In the genomic region with DNA sequence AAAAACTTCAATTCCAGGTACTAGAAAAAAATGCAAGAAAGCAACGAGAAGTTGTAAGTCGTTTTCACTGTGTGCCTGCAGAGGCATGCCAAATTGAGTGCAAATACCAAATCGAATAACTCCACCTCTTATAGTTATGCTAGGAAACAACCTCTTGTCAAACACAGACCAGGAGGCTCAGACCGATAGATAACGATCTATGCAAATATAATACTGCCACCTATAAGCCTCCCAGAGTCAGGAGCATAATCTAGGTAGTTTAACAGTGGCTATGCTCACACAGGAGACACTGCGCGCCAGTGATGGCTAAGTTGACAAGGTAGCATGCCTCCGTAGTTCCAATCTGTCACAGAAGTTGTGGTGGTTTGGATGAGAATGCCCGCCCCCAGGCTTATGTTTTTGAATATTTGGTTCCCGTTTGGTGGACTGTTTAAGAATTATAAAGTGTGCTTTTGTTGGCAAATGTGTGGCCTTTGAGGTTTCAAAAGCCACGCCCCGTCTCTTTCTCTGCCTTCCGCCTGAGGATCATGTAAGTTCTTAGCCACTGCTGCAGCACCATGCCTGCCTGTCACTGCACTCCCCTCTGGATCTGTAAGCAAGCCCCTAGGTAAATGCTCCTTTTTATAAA, we compare ENCODE assay signal across 8 mouse cellular contexts. TPM values are rescaled to one million over a fixed set of nuclear protein-coding genes. Genes with fewer than 3 reads are reported as not detected.
DNase-seq lines count a peak whose midpoint lies in the region; ATAC-seq and TF ChIP-seq lines count a peak whose summit lies in the region.

No protein-coding gene starts in this region.

- H3K4me3 ChIP-seq in left cerebral cortex, adult 2 months: peak overlapping the region; percentile 55; the same call in 1 of the 2 replicates
- H3K4me3 ChIP-seq in forebrain, embryonic 12.5 days (replicated peaks): peak overlapping the region; percentile 70
- no peak overlapping the region; a peak in 1 of 4 replicates for H3K4me3 ChIP-seq in liver, embryonic 14.5 days (ENCODE audit: insufficient read depth in 1 of 2, low read depth in 2 of 2, low read length in 2 of 2)
- no peak overlapping the region for H3K4me3 ChIP-seq in stomach, postnatal 0 days (ENCODE audit: low read depth, low read length)

- peaks cover 11% of the 10 kb centered on the region; the same call in 1 of the 2 replicates for H3K27me3 ChIP-seq in forebrain, embryonic 12.5 days
- no peaks in the 10 kb centered on the region for H3K27me3 ChIP-seq in liver, embryonic 14.5 days (ENCODE audit: control insufficient read depth, insufficient read depth, low read length)
- H3K27me3 ChIP-seq in stomach, postnatal 0 days (ENCODE audit: control insufficient read depth, insufficient read depth, low read length): no peaks in the 10 kb centered on the region

- no peak overlapping the region for H3K9ac ChIP-seq in forebrain, embryonic 12.5 days
- no peak overlapping the region for H3K9ac ChIP-seq in liver, embryonic 14.5 days (replicated peaks)
- no peak overlapping the region for H3K9ac ChIP-seq in stomach, postnatal 0 days (ENCODE audit: low read length)

- no peak for TF ChIP-seq CTCF in left cerebral cortex, adult 2 months (IDR thresholded peaks at IDR 0.05)
- no peak for TF ChIP-seq CTCF in liver, embryonic 14.5 days (IDR thresholded peaks at IDR 0.05; ENCODE audit: low read depth)
- TF ChIP-seq CTCF in stomach, postnatal 0 days (IDR thresholded peaks at IDR 0.05; ENCODE audit: low read depth): no peak

- no peak for TF ChIP-seq EP300 in liver, embryonic 14.5 days (IDR thresholded peaks at IDR 0.05; ENCODE audit: low read depth)
- TF ChIP-seq EP300 in stomach, postnatal 0 days (optimal IDR thresholded peaks at IDR 0.05): no peak

- H3K9me3 ChIP-seq in forebrain, embryonic 12.5 days: no peaks in the 10 kb centered on the region
- H3K9me3 ChIP-seq in liver, embryonic 14.5 days (ENCODE audit: control insufficient read depth, low read length): no peaks in the 10 kb centered on the region
- no peaks in the 10 kb centered on the region for H3K9me3 ChIP-seq in stomach, postnatal 0 days (ENCODE audit: control insufficient read depth, low read length)

- DNase-seq in left cerebral cortex, adult 2 months (ENCODE audit: extremely low spot score in 1 of 2, low spot score in 2 of 2): no peak
- no peak for DNase-seq in left cerebral cortex, postnatal 36 days (ENCODE audit: low spot score in 2 of 2)
- DNase-seq in liver, embryonic 14.5 days (ENCODE audit: low read depth in 3 of 3, low spot score in 3 of 3): no peak
- no peak for DNase-seq in stomach, postnatal 0 days (ENCODE audit: low spot score)
- DNase-seq in layer of hippocampus, postnatal 36 days: no peak
- no peak for DNase-seq in layer of hippocampus, adult 9-10 months (ENCODE audit: low spot score)
- no peak for DNase-seq in right cerebral cortex, postnatal 36 days (ENCODE audit: low spot score in 2 of 2)

- no peak for ATAC-seq in forebrain, embryonic 12.5 days (ENCODE audit: low FRiP score)
- ATAC-seq in liver, embryonic 14.5 days (ENCODE audit: insufficient read depth): no peak
- ATAC-seq in stomach, postnatal 0 days (ENCODE audit: low FRiP score, low TSS enrichment): no peak

- H3K27ac ChIP-seq in left cerebral cortex, adult 2 months: no peak overlapping the region
- no peak overlapping the region for H3K27ac ChIP-seq in forebrain, embryonic 12.5 days
- no peak overlapping the region for H3K27ac ChIP-seq in liver, embryonic 14.5 days
- H3K27ac ChIP-seq in stomach, postnatal 0 days (replicated peaks): no peak overlapping the region

- peaks cover 7% of the 10 kb centered on the region for H3K36me3 ChIP-seq in forebrain, embryonic 12.5 days (replicated peaks)
- H3K36me3 ChIP-seq in liver, embryonic 14.5 days (replicated peaks; ENCODE audit: control insufficient read depth, insufficient read depth, low read depth): no peaks in the 10 kb centered on the region
- H3K36me3 ChIP-seq in stomach, postnatal 0 days (ENCODE audit: control insufficient read depth, insufficient read depth, low read length): no peaks in the 10 kb centered on the region

- peaks cover 14% of the 10 kb centered on the region for H3K4me1 ChIP-seq in forebrain, embryonic 12.5 days
- peaks cover 0 to 4% of the 10 kb centered on the region in 2 experiments; a peak in 3 of 4 replicates for H3K4me1 ChIP-seq in liver, embryonic 14.5 days (replicated peaks; ENCODE audit: control insufficient read depth in 2 of 2, insufficient read depth in 2 of 2, low read length in 1 of 2)
- H3K4me1 ChIP-seq in stomach, postnatal 0 days (replicated peaks; ENCODE audit: control insufficient read depth, insufficient read depth): 0 out of 2 replicates have a peak, but pooled peaks cover 2% of the 10 kb centered on the region

- whole genome bisulfite sequencing in forebrain, embryonic 12.5 days: 55% methylated on average over 13 of the region's 13 CpGs
- WGBS in liver, embryonic 14.5 days (ENCODE audit: insufficient replicate concordance): 31% methylated on average over 13 of the region's 13 CpGs
- 36% methylated on average over 13 of the region's 13 CpGs for WGBS in stomach, postnatal 0 days

- intact Hi-C loops in left cerebral cortex, adult 2 months (cut with DNase I): no loop called here
- intact Hi-C loops in left cerebral cortex, postnatal 36 days (cut with DNase I): no loop called here

- peak overlapping the region; percentile 63 for H3K4me2 ChIP-seq in forebrain, embryonic 12.5 days
- peak overlapping the region; percentile 81 for H3K4me2 ChIP-seq in liver, embryonic 14.5 days (ENCODE audit: low read depth)
- H3K4me2 ChIP-seq in stomach, postnatal 0 days (replicated peaks; ENCODE audit: low read depth): peak overlapping the region; percentile 81; the same call in 1 of the 2 replicates

RNA-seq across cellular contexts. Expression of gene Accs, which starts 0.7 kb away (rescaled TPM):
- total RNA-seq in left cerebral cortex, adult 2 months (2021): 1 to 10 TPM; 2.0 to 3.4 TPM
- 1 to 10 TPM; 2.5 to 4.0 TPM for total RNA-seq in left cerebral cortex, postnatal 36 days (2021)
- 7.8 and 8.3 TPM in 2 replicates for polyA plus RNA-seq in forebrain, embryonic 12.5 days (2016; fragmentation: Nextera tagmentation; extraction: Ambion mirVana)
- polyA plus RNA-seq in liver, embryonic 14.5 days (2012; rRNA removed): 1.5 and 1.9 TPM in 2 replicates
- 0.88 and 1.4 TPM in 2 replicates for polyA plus RNA-seq in liver, embryonic 14.5 days (2014; fragmentation: Nextera tagmentation; extraction: Ambion mirVana)
- polyA plus RNA-seq in stomach, postnatal 0 days (2015; fragmentation: Nextera tagmentation; extraction: Ambion mirVana): 4.7 and 5.0 TPM in 2 replicates
- 1 to 10 TPM; 3.5 to 4.2 TPM for total RNA-seq in layer of hippocampus, postnatal 36 days (2021)

RNA-seq across cellular contexts. Expression of gene Accsl, which starts 18.5 kb away (rescaled TPM):
- total RNA-seq in left cerebral cortex, adult 2 months (2021): under 1 TPM; 0.47 to 0.68 TPM
- total RNA-seq in left cerebral cortex, postnatal 36 days (2021): 1 to 10 TPM in 1 of 2 experiments, under 1 TPM in 1; 0.79 to 1.7 TPM
- polyA plus RNA-seq in forebrain, embryonic 12.5 days (2016; fragmentation: Nextera tagmentation; extraction: Ambion mirVana): 0.28 and 0.31 TPM in 2 replicates
- polyA plus RNA-seq in liver, embryonic 14.5 days (2012; rRNA removed): 0.02 TPM in 1 of 2 replicates, not detected in the other
- polyA plus RNA-seq in liver, embryonic 14.5 days (2014; fragmentation: Nextera tagmentation; extraction: Ambion mirVana): not detected in 2 replicates
- polyA plus RNA-seq in stomach, postnatal 0 days (2015; fragmentation: Nextera tagmentation; extraction: Ambion mirVana): not detected in 2 replicates
- total RNA-seq in layer of hippocampus, postnatal 36 days (2021): 1 to 10 TPM in 1 of 2 experiments, under 1 TPM in 1; 0.42 to 1.1 TPM

RNA-seq across cellular contexts. Expression of gene Ext2, which starts 28.1 kb away (rescaled TPM):
- 10 to 100 TPM; 50.6 to 57.4 TPM for total RNA-seq in left cerebral cortex, adult 2 months (2021)
- 10 to 100 TPM; 49.3 to 54.2 TPM for total RNA-seq in left cerebral cortex, postnatal 36 days (2021)
- polyA plus RNA-seq in forebrain, embryonic 12.5 days (2016; fragmentation: Nextera tagmentation; extraction: Ambion mirVana): 68.8 and 69.2 TPM in 2 replicates
- 9.7 and 10.9 TPM in 2 replicates for polyA plus RNA-seq in liver, embryonic 14.5 days (2012; rRNA removed)
- polyA plus RNA-seq in liver, embryonic 14.5 days (2014; fragmentation: Nextera tagmentation; extraction: Ambion mirVana): 22.1 and 26.1 TPM in 2 replicates
- 51.0 and 51.2 TPM in 2 replicates for polyA plus RNA-seq in stomach, postnatal 0 days (2015; fragmentation: Nextera tagmentation; extraction: Ambion mirVana)
- 10 to 100 TPM; 49.6 to 55.9 TPM for total RNA-seq in layer of hippocampus, postnatal 36 days (2021)

Comparison
In these comparisons a context has a peak if more than half of its experiments do, and no peak if none do; other contexts are left out.
1. H3K4me3 ChIP-seq: peak in left cerebral cortex, adult 2 months (single experiment) and forebrain, embryonic 12.5 days (single experiment); none in liver, embryonic 14.5 days (0 of 2) and stomach, postnatal 0 days (single experiment).
2. Peak in every context shown above with its lines, with median percentiles within 50 percentile points of each other: H3K4me2 ChIP-seq.